Mouse (Mus musculus): ENCODE measurements at regions not wholly inside any gene's neighbourhood (a gene's known extent, or its start where the extent isn't known, plus 50 kb on each side); places are given as distances from the start of the nearest gene placed in this dataset.
"Not testable (repeated sequence)": the region's sequence is repeated elsewhere in the genome, so short reads cannot be mapped to it uniquely, and the experiment has no call there.

DNA sequence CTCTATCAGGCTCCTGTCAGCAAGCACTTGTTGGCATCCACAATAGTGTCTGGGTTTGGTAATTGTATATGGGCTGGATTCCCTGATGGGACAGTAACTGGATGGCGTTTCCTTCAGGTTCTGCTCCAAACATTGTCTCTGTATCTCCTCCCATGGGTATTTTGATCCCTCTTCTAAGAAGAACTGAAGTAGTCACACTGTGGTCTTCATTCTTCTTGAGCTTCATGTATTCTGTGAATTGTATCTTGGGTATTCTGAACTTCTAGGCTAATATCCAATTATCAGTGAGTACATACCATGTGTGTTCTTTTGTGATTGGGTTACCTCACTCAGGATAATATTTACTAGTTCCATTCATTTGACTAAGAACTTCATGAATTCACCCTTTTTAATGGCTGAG is 119.2 kb upstream of the Gm21119 start:
- not testable (repeated sequence) for H3K4me2 ChIP-seq (ENCODE audit: low read depth, low read length); H3K9me3 ChIP-seq (ENCODE audit: control insufficient read depth, low read length); H3K9ac ChIP-seq (replicated peaks; ENCODE audit: low read depth, low read length); H3K4me1 ChIP-seq (ENCODE audit: control insufficient read depth, insufficient read depth, low read length); H3K36me3 ChIP-seq (ENCODE audit: control insufficient read depth, insufficient read depth, low read length); ATAC-seq (ENCODE audit: low read depth); H3K4me3 ChIP-seq (ENCODE audit: low read depth, low read length); H3K27me3 ChIP-seq (ENCODE audit: control insufficient read depth, insufficient read depth, low read length); H3K27ac ChIP-seq (ENCODE audit: low read depth, low read length)
- no CpG with 5 or more reads among the region's 1 CpGs for WGBS

DNA sequence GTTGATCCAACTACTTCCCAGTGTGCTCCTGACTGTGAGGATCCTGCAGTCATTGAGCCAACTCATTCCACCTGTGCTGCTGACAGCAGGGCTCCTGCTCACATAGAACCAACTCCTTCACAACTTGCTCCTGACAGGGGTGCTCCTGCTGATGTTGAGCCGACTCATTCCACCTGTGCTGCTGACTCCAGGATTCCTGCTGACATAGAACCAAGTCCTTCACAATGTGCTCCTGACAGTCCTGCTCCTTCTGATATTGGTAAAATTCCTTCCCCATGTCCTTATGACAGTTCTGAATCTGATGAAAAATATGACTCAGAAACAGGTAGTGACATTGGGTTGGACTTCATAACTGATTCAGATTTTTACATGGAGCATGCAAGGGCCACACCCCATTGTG is 100.8 kb upstream of the Gm21119 start:
- not testable (repeated sequence) for H3K4me1 ChIP-seq (ENCODE audit: control insufficient read depth, insufficient read depth, low read length); H3K9ac ChIP-seq (replicated peaks; ENCODE audit: low read depth, low read length); H3K9me3 ChIP-seq (ENCODE audit: control insufficient read depth, low read length); H3K4me2 ChIP-seq (ENCODE audit: low read depth, low read length); H3K4me3 ChIP-seq (ENCODE audit: low read depth, low read length); ATAC-seq (ENCODE audit: low read depth); H3K27ac ChIP-seq (ENCODE audit: low read depth, low read length); H3K36me3 ChIP-seq (ENCODE audit: control insufficient read depth, insufficient read depth, low read length); H3K27me3 ChIP-seq (ENCODE audit: control insufficient read depth, insufficient read depth, low read length)
- 84% methylated on average over 1 of the region's 1 CpGs for WGBS

GRCm38 (mm10) chr8:20516324-20516830 is 98.3 kb upstream of the Gm21119 start:
- not testable (repeated sequence) for H3K27me3 ChIP-seq (ENCODE audit: control insufficient read depth, insufficient read depth, low read length); H3K4me1 ChIP-seq (ENCODE audit: control insufficient read depth, insufficient read depth, low read length); H3K36me3 ChIP-seq (ENCODE audit: control insufficient read depth, insufficient read depth, low read length); H3K27ac ChIP-seq (ENCODE audit: low read depth, low read length); H3K9me3 ChIP-seq (ENCODE audit: control insufficient read depth, low read length); H3K4me2 ChIP-seq (ENCODE audit: low read depth, low read length); ATAC-seq (ENCODE audit: low read depth); H3K9ac ChIP-seq (replicated peaks; ENCODE audit: low read depth, low read length); H3K4me3 ChIP-seq (ENCODE audit: low read depth, low read length)
- WGBS: 77% methylated on average over 2 of the region's 3 CpGs

GRCm38 (mm10) chr8:20517551-20517950 is 97.2 kb upstream of the Gm21119 start:
- H3K4me3 ChIP-seq (ENCODE audit: low read depth, low read length); ATAC-seq (ENCODE audit: low read depth); H3K4me2 ChIP-seq (ENCODE audit: low read depth, low read length); H3K9ac ChIP-seq (replicated peaks; ENCODE audit: low read depth, low read length); H3K36me3 ChIP-seq (ENCODE audit: control insufficient read depth, insufficient read depth, low read length); H3K27me3 ChIP-seq (ENCODE audit: control insufficient read depth, insufficient read depth, low read length); H3K9me3 ChIP-seq (ENCODE audit: control insufficient read depth, low read length); H3K27ac ChIP-seq (ENCODE audit: low read depth, low read length); H3K4me1 ChIP-seq (ENCODE audit: control insufficient read depth, insufficient read depth, low read length): not testable (repeated sequence)
- WGBS: 43% methylated on average over 1 of the region's 1 CpGs

GRCm38 (mm10) chr8:20524539-20524938 is 90.2 kb upstream of the Gm21119 start:
- not testable (repeated sequence) for H3K4me1 ChIP-seq (ENCODE audit: control insufficient read depth, insufficient read depth, low read length); H3K4me2 ChIP-seq (ENCODE audit: low read depth, low read length); ATAC-seq (ENCODE audit: low read depth)

DNA sequence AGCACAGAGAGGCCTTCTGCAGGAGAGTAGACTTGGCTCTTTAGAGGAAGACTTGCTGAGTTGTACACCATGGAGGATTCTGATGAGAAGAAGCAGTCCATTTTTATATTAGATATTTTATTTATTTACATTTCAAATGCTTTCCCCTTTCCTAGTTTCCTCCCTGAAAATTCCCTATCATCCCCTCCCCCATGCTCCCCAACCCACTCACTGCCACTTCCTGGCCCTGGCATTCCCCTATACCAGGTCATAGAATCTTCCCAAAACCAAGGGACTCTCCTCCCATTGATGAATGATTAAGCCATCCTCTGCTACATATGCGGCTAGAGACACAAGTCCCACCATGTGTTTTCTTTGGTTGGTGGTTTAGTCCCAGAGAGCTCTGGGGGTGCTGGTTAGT is 85.7 kb upstream of the Gm21119 start:
- H3K27me3 ChIP-seq (ENCODE audit: control insufficient read depth, insufficient read depth, low read length); H3K4me1 ChIP-seq (ENCODE audit: control insufficient read depth, insufficient read depth, low read length): not testable (repeated sequence)

More at GRCm38 (mm10) chr8:20524539-20524938, 90.2 kb upstream of the Gm21119 start:
- H3K9ac ChIP-seq (replicated peaks; ENCODE audit: low read depth, low read length); H3K27ac ChIP-seq (ENCODE audit: low read depth, low read length); H3K27me3 ChIP-seq (ENCODE audit: control insufficient read depth, insufficient read depth, low read length); H3K9me3 ChIP-seq (ENCODE audit: control insufficient read depth, low read length); H3K36me3 ChIP-seq (ENCODE audit: control insufficient read depth, insufficient read depth, low read length); H3K4me3 ChIP-seq (ENCODE audit: low read depth, low read length): not testable (repeated sequence)

DNA sequence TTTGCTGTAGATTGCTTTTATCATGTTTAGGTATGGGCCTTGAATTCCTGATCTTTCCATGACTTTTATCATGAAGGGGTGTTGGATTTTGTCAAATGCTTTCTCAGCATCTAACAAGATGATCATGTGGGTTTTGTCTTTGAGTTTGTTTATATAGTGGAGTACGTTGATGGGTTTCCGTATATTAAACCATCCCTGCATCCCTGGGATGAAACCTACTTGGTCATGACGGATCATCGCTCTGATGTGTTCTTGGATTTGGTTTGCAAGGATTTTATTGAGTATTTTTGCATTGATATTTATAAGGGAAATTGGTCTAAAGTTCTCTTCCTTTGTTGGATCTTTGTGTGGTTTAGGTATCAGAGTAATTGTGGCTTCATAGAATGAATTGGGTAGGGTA is 75.7 kb upstream of the Gm21119 start:
- not testable (repeated sequence) for ATAC-seq (ENCODE audit: low read depth); H3K36me3 ChIP-seq (ENCODE audit: control insufficient read depth, insufficient read depth, low read length); H3K9ac ChIP-seq (replicated peaks; ENCODE audit: low read depth, low read length); H3K4me2 ChIP-seq (ENCODE audit: low read depth, low read length); H3K4me1 ChIP-seq (ENCODE audit: control insufficient read depth, insufficient read depth, low read length); H3K27ac ChIP-seq (ENCODE audit: low read depth, low read length); H3K27me3 ChIP-seq (ENCODE audit: control insufficient read depth, insufficient read depth, low read length); H3K4me3 ChIP-seq (ENCODE audit: low read depth, low read length); H3K9me3 ChIP-seq (ENCODE audit: control insufficient read depth, low read length)
- 93% methylated on average over 4 of the region's 4 CpGs for WGBS

More for the DNA sequence above, 85.7 kb upstream of the Gm21119 start:
- H3K4me2 ChIP-seq (ENCODE audit: low read depth, low read length); H3K9me3 ChIP-seq (ENCODE audit: control insufficient read depth, low read length); H3K9ac ChIP-seq (replicated peaks; ENCODE audit: low read depth, low read length); H3K4me3 ChIP-seq (ENCODE audit: low read depth, low read length); H3K36me3 ChIP-seq (ENCODE audit: control insufficient read depth, insufficient read depth, low read length); ATAC-seq (ENCODE audit: low read depth); H3K27ac ChIP-seq (ENCODE audit: low read depth, low read length): not testable (repeated sequence)
- no CpG with 5 or more reads among the region's 1 CpGs for WGBS

GRCm38 (mm10) chr8:20544084-20544483 is 70.6 kb upstream of the Gm21119 start:
- H3K36me3 ChIP-seq (ENCODE audit: control insufficient read depth, insufficient read depth, low read length); H3K27ac ChIP-seq (ENCODE audit: low read depth, low read length); H3K9ac ChIP-seq (replicated peaks; ENCODE audit: low read depth, low read length); H3K4me1 ChIP-seq (ENCODE audit: control insufficient read depth, insufficient read depth, low read length); H3K27me3 ChIP-seq (ENCODE audit: control insufficient read depth, insufficient read depth, low read length); ATAC-seq (ENCODE audit: low read depth); H3K4me3 ChIP-seq (ENCODE audit: low read depth, low read length); H3K9me3 ChIP-seq (ENCODE audit: control insufficient read depth, low read length); H3K4me2 ChIP-seq (ENCODE audit: low read depth, low read length): not testable (repeated sequence)
- WGBS: 77% methylated on average over 2 of the region's 2 CpGs

- not testable (repeated sequence) for H3K4me1 ChIP-seq (ENCODE audit: control insufficient read depth, insufficient read depth, low read length); H3K36me3 ChIP-seq (ENCODE audit: control insufficient read depth, insufficient read depth, low read length); H3K9ac ChIP-seq (replicated peaks; ENCODE audit: low read depth, low read length); ATAC-seq (ENCODE audit: low read depth); H3K27me3 ChIP-seq (ENCODE audit: control insufficient read depth, insufficient read depth, low read length); H3K27ac ChIP-seq (ENCODE audit: low read depth, low read length); H3K4me3 ChIP-seq (ENCODE audit: low read depth, low read length); H3K4me2 ChIP-seq (ENCODE audit: low read depth, low read length); H3K9me3 ChIP-seq (ENCODE audit: control insufficient read depth, low read length)
- WGBS: no CpG with 5 or more reads among the region's 2 CpGs
These were observed 69.4 kb upstream of the Gm21119 start for GRCm38 (mm10) chr8:20545347-20545746.

- H3K4me2 ChIP-seq (ENCODE audit: low read depth, low read length); H3K4me3 ChIP-seq (ENCODE audit: low read depth, low read length); H3K27me3 ChIP-seq (ENCODE audit: control insufficient read depth, insufficient read depth, low read length); H3K27ac ChIP-seq (ENCODE audit: low read depth, low read length); H3K4me1 ChIP-seq (ENCODE audit: control insufficient read depth, insufficient read depth, low read length); H3K36me3 ChIP-seq (ENCODE audit: control insufficient read depth, insufficient read depth, low read length); H3K9me3 ChIP-seq (ENCODE audit: control insufficient read depth, low read length); ATAC-seq (ENCODE audit: low read depth); H3K9ac ChIP-seq (replicated peaks; ENCODE audit: low read depth, low read length): not testable (repeated sequence)
- WGBS: no CpG with 5 or more reads among the region's 3 CpGs
These were observed 68.3 kb upstream of the Gm21119 start for GRCm38 (mm10) chr8:20546401-20546800.

All from neural tube, embryonic 14.5 days (tissue).